Mouse (Mus musculus): ENCODE data around the gene Ddo.

Gene Ddo

GRCm38 (mm10) chr10:40665270-40665669 lies 35.5 kb downstream of the Ddo start:
- DNase-seq (ENCODE audit: low spot score in 2 of 2), result no peak

- DNase-seq (ENCODE audit: low spot score in 2 of 2), result no peak
These were observed 37.1 kb downstream of the Ddo start for GRCm38 (mm10) chr10:40666943-40667342.

GRCm38 (mm10) chr10:40668640-40669039 lies 38.8 kb downstream of the Ddo start:
- DNase-seq (ENCODE audit: low spot score in 2 of 2), result no peak

- DNase-seq (ENCODE audit: low spot score in 2 of 2), result no peak
These were observed 42.9 kb downstream of the Ddo start for GRCm38 (mm10) chr10:40672587-40673296.

GRCm38 (mm10) chr10:40673297-40673665 lies 43.5 kb downstream of the Ddo start:
- DNase-seq (ENCODE audit: low spot score in 2 of 2), result no peak

GRCm38 (mm10) chr10:40674151-40674550 lies 44.3 kb downstream of the Ddo start:
- DNase-seq (ENCODE audit: low spot score in 2 of 2), result no peak

- DNase-seq (ENCODE audit: low spot score in 2 of 2), result no peak
These were observed 46.1 kb downstream of the Ddo start for GRCm38 (mm10) chr10:40675921-40676320.

GRCm38 (mm10) chr10:40678477-40678876 lies 48.7 kb downstream of the Ddo start:
- no peak for DNase-seq (ENCODE audit: low spot score in 2 of 2)

GRCm38 (mm10) chr10:40682470-40682869 lies 52.7 kb downstream of the Ddo start:
- DNase-seq (ENCODE audit: low spot score in 2 of 2), result no peak

- DNase-seq (ENCODE audit: low spot score in 2 of 2), result peak; percentile 5 to 35
These were observed 53.5 kb downstream of the Ddo start, which contains the start of gene Mettl24 for GRCm38 (mm10) chr10:40683092-40683867. Gene Mettl24 (plus strand): TSS chr10:40683282.

GRCm38 (mm10) chr10:40683868-40684253 lies 54.0 kb downstream of the Ddo start:
- no peak for DNase-seq (ENCODE audit: low spot score in 2 of 2)

GRCm38 (mm10) chr10:40684326-40684725 lies 54.5 kb downstream of the Ddo start:
- no peak for DNase-seq (ENCODE audit: low spot score in 2 of 2)

GRCm38 (mm10) chr10:40685641-40686040 lies 55.8 kb downstream of the Ddo start:
- no peak for DNase-seq (ENCODE audit: low spot score in 2 of 2)

- no peak for DNase-seq (ENCODE audit: low spot score in 2 of 2)
These were observed 57.2 kb downstream of the Ddo start for GRCm38 (mm10) chr10:40686976-40687375.

GRCm38 (mm10) chr10:40687407-40687806 lies 57.6 kb downstream of the Ddo start:
- no peak for DNase-seq (ENCODE audit: low spot score in 2 of 2)

- no peak for DNase-seq (ENCODE audit: low spot score in 2 of 2)
These were observed 58.5 kb downstream of the Ddo start for GRCm38 (mm10) chr10:40688266-40688665.

GRCm38 (mm10) chr10:40688873-40689272 lies 59.1 kb downstream of the Ddo start:
- no peak for DNase-seq (ENCODE audit: low spot score in 2 of 2)

GRCm38 (mm10) chr10:40698652-40699051 lies 68.8 kb downstream of the Ddo start:
- no peak for DNase-seq (ENCODE audit: low spot score in 2 of 2)

- DNase-seq (ENCODE audit: low spot score in 2 of 2), result no peak
These were observed 81.3 kb downstream of the Ddo start for GRCm38 (mm10) chr10:40711127-40711526.

GRCm38 (mm10) chr10:40713018-40713608 lies 83.3 kb downstream of the Ddo start:
- no peak for DNase-seq (ENCODE audit: low spot score in 2 of 2)

- no peak for DNase-seq (ENCODE audit: low spot score in 2 of 2)
These were observed 84.0 kb downstream of the Ddo start for GRCm38 (mm10) chr10:40713829-40714228.

GRCm38 (mm10) chr10:40715151-40715550 lies 85.3 kb downstream of the Ddo start:
- no peak for DNase-seq (ENCODE audit: low spot score in 2 of 2)

- DNase-seq (ENCODE audit: low spot score in 2 of 2), result no peak
These were observed 86.5 kb downstream of the Ddo start for GRCm38 (mm10) chr10:40716296-40716695.

All from spleen, postnatal 10 days (tissue).